1 mouse cellular context compared by ENCODE assay signal in the genomic region with DNA sequence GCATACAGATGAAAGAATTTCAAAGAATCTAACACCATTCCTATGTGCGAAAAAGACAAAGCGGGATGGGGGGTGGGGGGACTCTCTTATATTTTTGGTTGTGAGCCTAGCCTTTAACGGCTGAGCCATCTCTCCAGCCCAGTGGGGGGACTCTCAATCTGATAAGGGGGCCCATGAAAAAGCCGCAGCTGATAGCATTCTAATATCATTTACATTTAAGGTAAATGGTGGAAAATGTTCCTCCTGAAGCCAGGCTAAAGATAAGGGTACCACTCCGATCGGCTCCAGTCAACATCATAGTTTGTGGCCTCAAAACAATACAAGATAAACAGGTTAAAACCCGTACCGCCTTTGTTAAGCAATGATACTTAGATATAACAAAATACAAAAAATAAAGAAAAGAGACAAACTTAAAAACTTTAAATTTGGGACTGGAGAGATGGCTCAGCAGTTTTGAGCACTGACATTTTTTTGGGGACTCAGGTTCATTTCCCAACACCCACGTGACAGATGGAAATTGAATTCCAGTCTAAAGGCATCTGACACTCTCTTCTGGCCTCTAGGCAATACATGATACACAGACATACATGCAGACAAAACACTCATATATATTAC.
A peak's percentile ranks its signal among the peaks of the same experiment; 100 is the strongest.
TF ChIP-seq lines count a peak whose summit lies in the region.

No protein-coding gene starts in this region.

TF ChIP-seq in MEL, 35 proteins besides CTCF, POLR2A, EP300 and RAD21 (continued from another document):
- TF ChIP-seq BHLHE40 (IDR thresholded peaks at IDR 0.05; ENCODE audit: borderline replicate concordance, low read depth, low read length) (0 out of 2 replicates have a peak, but pooled peaks have one; percentile 8), MAZ (IDR thresholded peaks at IDR 0.05; ENCODE audit: low read depth, low read length) (no peak; the same call in none of the 2 replicates), ELF1 (IDR thresholded peaks at IDR 0.05; ENCODE audit: low read depth, low read length) (no peak), TBP (IDR thresholded peaks at IDR 0.05; ENCODE audit: low read depth, low read length) (no peak), MAX (IDR thresholded peaks at IDR 0.05; ENCODE audit: low read length) (no peak; the same call in 1 of the 2 replicates), NRF1 (IDR thresholded peaks at IDR 0.05; ENCODE audit: insufficient read depth, low read depth, low read length, poor library complexity, severe bottlenecking) (no peak), JUND (IDR thresholded peaks at IDR 0.05; ENCODE audit: low read depth, low read length) (no peak), HCFC1 (IDR thresholded peaks at IDR 0.05; ENCODE audit: low read depth, low read length) (no peak), GATA1 (IDR thresholded peaks at IDR 0.05; ENCODE audit: low read depth, low read length) (peak; percentile 70), SIN3A (IDR thresholded peaks at IDR 0.05; ENCODE audit: low read length) (peak; percentile 51; the same call in 1 of the 2 replicates), POLR2AphosphoS5 (IDR thresholded peaks at IDR 0.05; ENCODE audit: borderline replicate concordance, low read depth, low read length) (no peak), ZNF384 (IDR thresholded peaks at IDR 0.05; ENCODE audit: low read depth, low read length) (0 out of 2 replicates have a peak, but pooled peaks have one; percentile 21), USF1 (IDR thresholded peaks at IDR 0.05; ENCODE audit: low read depth, low read length) (peak; percentile 69), MYB (IDR thresholded peaks at IDR 0.05; ENCODE audit: low read depth, low read length) (no peak)
TF ChIP-seq in MEL: peak in this region for 10.
